Mouse (Mus musculus) liver, embryonic 14.5 days (tissue): ENCODE measurements around the gene Dus4l. TPM values are rescaled to one million over a fixed set of nuclear protein-coding genes. Genes with fewer than 3 reads are reported as not detected.

Experiments used
- ATAC-seq: fragments of 200-750 bp; cut with Nextera tagmentation; 2 replicates; pipeline ENCODE4 v1.8.0; 2017; ENCODE audit warnings: moderate number of reproducible peaks, mild to moderate bottlenecking, moderate library complexity; ENCODE audit not compliant: insufficient read depth
- DNase-seq, 3 experiments: peaks; one replicate each; pipeline ENCODE4 v3.0.0-alpha.2; 2012 to 2013; ENCODE audit warnings: low read depth in 3 of 3, low spot score in 3 of 3
- H3K27ac ChIP-seq: fragments of 300-500 bp; sonication (generic); 2 replicates; pipeline ENCODE4 v1.5.1; 2014; ENCODE audit warnings: moderate library complexity, mild to moderate bottlenecking, control low read depth, inconsistent platforms
- H3K27me3 ChIP-seq: fragments of 300-500 bp; sonication (generic); 2 replicates; pipeline ENCODE4 v1.6.1; 2014; ENCODE audit warnings: mild to moderate bottlenecking, low read length, moderate library complexity; ENCODE audit not compliant: control insufficient read depth, insufficient read depth
- H3K36me3 ChIP-seq: fragments of 300-500 bp; sonication (generic); replicated peaks from 2 replicates; pipeline ENCODE4 v1.6.1; 2014; ENCODE audit warnings: low read depth; ENCODE audit not compliant: control insufficient read depth, insufficient read depth
- H3K4me1 ChIP-seq, 2 experiments: fragments of 200-500 bp in 1 of 2; fragments of 300-500 bp in 1 of 2; sonication (generic) in 1 of 2; replicated peaks; 2 replicates each; pipeline ENCODE4 v1.6.1; 2012 to 2014; ENCODE audit warnings: antibody characterized with exemption in 1 of 2, inconsistent platforms in 1 of 2, low read length in 1 of 2; ENCODE audit not compliant: control insufficient read depth in 2 of 2, insufficient read depth in 2 of 2
- H3K4me2 ChIP-seq: fragments of 300-500 bp; sonication (generic); 2 replicates; pipeline ENCODE4 v1.6.1; 2014; ENCODE audit warnings: low read depth, mild to moderate bottlenecking, control low read depth, moderate library complexity
- H3K4me3 ChIP-seq, 2 experiments: fragments of 200-500 bp in 1 of 2; fragments of 300-500 bp in 1 of 2; sonication (generic) in 1 of 2; 2 replicates each; pipeline ENCODE4 v1.5.1; 2012 to 2014; ENCODE audit warnings: low read depth in 2 of 2, low read length in 2 of 2, mild to moderate bottlenecking in 2 of 2, control low read depth in 1 of 2, inconsistent platforms in 1 of 2, moderate library complexity in 1 of 2; ENCODE audit not compliant: insufficient read depth in 1 of 2
- H3K9ac ChIP-seq: fragments of 300-500 bp; sonication (generic); replicated peaks from 2 replicates; pipeline ENCODE4 v1.6.1; 2014; ENCODE audit warnings: mild to moderate bottlenecking, control low read depth, moderate library complexity
- H3K9me3 ChIP-seq: fragments of 300-500 bp; sonication (generic); 2 replicates; pipeline ENCODE4 v1.6.1; 2016; ENCODE audit warnings: low read length, mixed read lengths; ENCODE audit not compliant: control insufficient read depth
- CTCF ChIP-seq: IDR thresholded peaks from 2 replicates; pipeline ENCODE4 v1.5.1; 2016; ENCODE audit warnings: antibody characterized with exemption, low read depth, control low read depth
- EP300 ChIP-seq: IDR thresholded peaks from 2 replicates; pipeline ENCODE4 v1.6.1; 2016; ENCODE audit warnings: antibody characterized with exemption, low read depth
- WGBS: fragments of 180-500 bp; shearing (Covaris S2); extraction: QIAGEN DNeasy Blood & Tissue Kit; methylation state at CpG from one replicate; pipeline ENCODE4 v1.1.7; 2014; ENCODE audit not compliant: insufficient replicate concordance; 5-methylcytosine and 5-hydroxymethylcytosine counted together
- polyA plus RNA-seq, 2 experiments: library from polyadenylated mRNA; depleted of rRNA in 1 of 2; stranded (reverse) in 1 of 2; unstranded in 1 of 2; fragments of >200 nt; fragmentation: Nextera tagmentation in 1 of 2; extraction: Ambion mirVana in 1 of 2; gene quantifications; 2 replicates each; pipeline versions ENCODE4 v1.2.1 to v1.2.3; 2012 to 2014

The Dus4l gene
- polyA plus RNA-seq, 2 experiments, result 4.9 to 5.1 TPM

DNA sequence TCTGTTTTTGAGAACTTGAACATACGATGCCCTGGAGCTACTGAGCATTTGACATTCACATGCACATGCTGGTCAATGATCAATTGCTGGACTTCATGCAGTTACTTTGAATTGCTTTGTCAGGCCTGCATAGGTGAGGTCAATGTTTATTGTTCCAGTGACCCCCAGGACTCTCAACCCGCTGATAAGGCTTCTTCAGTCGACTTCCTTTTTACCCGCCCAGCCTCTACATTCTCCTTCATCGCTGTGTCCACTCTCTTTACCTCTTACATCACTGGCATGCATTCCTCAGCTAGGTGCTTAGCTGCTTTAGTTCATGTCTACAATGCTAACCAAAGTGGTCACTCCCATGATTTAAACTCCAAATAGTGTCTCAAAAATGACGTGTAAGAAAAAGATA lies 51.0 kb downstream of the Dus4l start:
- TF ChIP-seq EP300 (no peak), CTCF (no peak)
- no peak overlapping the region for H3K9ac ChIP-seq
- H3K27me3 ChIP-seq, result no peaks in the 10 kb centered on the region
- ATAC-seq (no peak), DNase-seq (no peak)
- no peak overlapping the region for H3K4me2 ChIP-seq
- no peak overlapping the region for H3K4me3 ChIP-seq
- no peaks in the 10 kb centered on the region for H3K9me3 ChIP-seq
- 60% methylated on average over 6 of the region's 6 CpGs for WGBS
- no peaks in the 10 kb centered on the region for H3K4me1 ChIP-seq
- H3K27ac ChIP-seq, result no peak overlapping the region
- H3K36me3 ChIP-seq, result no peaks in the 10 kb centered on the region

DNA sequence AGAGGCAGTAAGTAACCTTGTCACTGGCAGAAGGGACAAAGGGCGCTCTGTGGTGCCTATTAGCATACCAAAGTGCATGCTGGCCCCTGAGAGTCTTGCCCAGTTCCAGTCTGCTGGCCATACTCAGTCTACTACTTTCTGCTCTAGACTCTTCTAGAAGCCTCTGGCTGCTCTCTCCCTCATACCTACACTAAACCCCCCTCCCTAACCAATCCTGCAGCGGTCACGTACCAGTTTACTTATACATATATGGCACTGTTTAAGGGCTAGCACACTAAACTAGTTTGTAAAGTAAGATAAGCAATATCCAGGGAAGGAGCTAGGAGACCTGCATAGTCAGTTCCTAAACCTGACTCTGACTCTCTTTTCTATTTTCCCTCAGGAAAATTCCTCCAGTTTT lies 60.3 kb downstream of the Dus4l start:
- H3K9me3 ChIP-seq, result no peaks in the 10 kb centered on the region
- 83% methylated on average over 3 of the region's 3 CpGs for WGBS
- H3K27ac ChIP-seq, result no peak overlapping the region
- DNase-seq (no peak), ATAC-seq (no peak)
- H3K27me3 ChIP-seq, result no peaks in the 10 kb centered on the region
- no peaks in the 10 kb centered on the region for H3K36me3 ChIP-seq
- no peak overlapping the region for H3K4me3 ChIP-seq
- no peak overlapping the region for H3K4me2 ChIP-seq
- no peak overlapping the region for H3K9ac ChIP-seq
- TF ChIP-seq CTCF, result no peak
- TF ChIP-seq EP300, result no peak
- no peaks in the 10 kb centered on the region for H3K4me1 ChIP-seq

DNA sequence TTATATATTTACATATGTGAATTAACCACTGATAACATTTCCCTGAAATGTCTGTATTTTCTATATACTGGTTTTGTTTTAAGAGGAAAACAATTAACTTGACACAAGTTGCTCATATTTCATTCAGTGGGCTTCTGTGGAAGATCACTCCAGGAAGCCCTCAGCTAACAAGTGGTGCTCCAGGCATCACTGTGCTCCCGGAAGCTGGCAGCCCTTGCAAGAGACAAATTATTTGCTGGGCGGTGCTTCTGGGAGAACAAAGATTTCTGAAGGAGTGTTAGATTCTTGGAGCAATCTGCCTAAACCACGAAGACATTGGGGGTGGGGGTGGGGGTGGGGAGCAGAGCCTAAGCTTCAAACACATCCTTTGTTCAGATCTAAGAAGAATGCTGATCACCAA lies 62.6 kb downstream of the Dus4l start:
- Histone ChIP-seq H3K4me3 (no peak overlapping the region), H3K9me3 (no peaks in the 10 kb centered on the region), H3K4me2 (no peak overlapping the region), H3K4me1 (no peaks in the 10 kb centered on the region), H3K27me3 (no peaks in the 10 kb centered on the region), H3K36me3 (no peaks in the 10 kb centered on the region), H3K27ac (no peak overlapping the region), H3K9ac (no peak overlapping the region)
- DNase-seq (no peak), ATAC-seq (no peak)
- TF ChIP-seq CTCF (no peak), EP300 (no peak)
- WGBS, result 40% methylated on average over 3 of the region's 3 CpGs

Other genes with a start within 250 kb of the Dus4l start
- gene Cbll1, start 155.2 kb downstream of the Dus4l start, polyA plus RNA-seq (2012; rRNA removed), result 2.2 and 2.7 TPM in 2 replicates
- 6.7 and 7.0 TPM in 2 replicates for gene Cbll1, start 155.2 kb downstream of the Dus4l start, polyA plus RNA-seq (2014; fragmentation: Nextera tagmentation; extraction: Ambion mirVana)
- gene Slc26a4, start 94.9 kb downstream of the Dus4l start, polyA plus RNA-seq (2012; rRNA removed), result not detected in 2 replicates
- gene Slc26a4, start 94.9 kb downstream of the Dus4l start, polyA plus RNA-seq (2014; fragmentation: Nextera tagmentation; extraction: Ambion mirVana), result not detected in 2 replicates
- gene Bcap29, start 20.2 kb downstream of the Dus4l start, polyA plus RNA-seq (2012; rRNA removed), result 4.8 and 8.5 TPM in 2 replicates
- 29.7 and 32.8 TPM in 2 replicates for gene Bcap29, start 20.2 kb downstream of the Dus4l start, polyA plus RNA-seq (2014; fragmentation: Nextera tagmentation; extraction: Ambion mirVana)
- gene Cog5, start within 50 bp of the Dus4l start, polyA plus RNA-seq (2012; rRNA removed), result 4.9 and 6.0 TPM in 2 replicates
- 7.8 and 9.0 TPM in 2 replicates for gene Cog5, start within 50 bp of the Dus4l start, polyA plus RNA-seq (2014; fragmentation: Nextera tagmentation; extraction: Ambion mirVana)
- gene Gpr22, start 59.1 kb upstream of the Dus4l start, polyA plus RNA-seq (2012; rRNA removed), result 0.01 TPM in 1 of 2 replicates, not detected in the other
- gene Gpr22, start 59.1 kb upstream of the Dus4l start, polyA plus RNA-seq (2014; fragmentation: Nextera tagmentation; extraction: Ambion mirVana), result 0.04 and 0.10 TPM in 2 replicates